Mouse (Mus musculus) neural tube, embryonic 13.5 days (tissue): ENCODE measurements around the gene Cers3. TPM values are rescaled to one million over a fixed set of nuclear protein-coding genes. Genes with fewer than 3 reads are reported as not detected.

ENCODE experiments used
- ATAC-seq: fragments of 200-750 bp; cut with Nextera tagmentation; 2 replicates; pipeline ENCODE4 v1.8.0; 2017; ENCODE audit warnings: low read depth, mild to moderate bottlenecking, moderate TSS enrichment, moderate library complexity
- H3K27ac ChIP-seq: fragments of 300-500 bp; sonication (generic); replicated peaks from 2 replicates; pipeline ENCODE4 v1.5.1; 2015; ENCODE audit warnings: moderate library complexity, mild to moderate bottlenecking, inconsistent platforms
- H3K27me3 ChIP-seq: fragments of 300-500 bp; sonication (generic); 2 replicates; pipeline ENCODE4 v1.6.1; 2015; ENCODE audit warnings: mild to moderate bottlenecking, inconsistent platforms
- H3K36me3 ChIP-seq: fragments of 300-500 bp; sonication (generic); 2 replicates; pipeline ENCODE4 v1.6.1; 2015; ENCODE audit warnings: mild to moderate bottlenecking, inconsistent platforms
- H3K4me1 ChIP-seq: fragments of 300-500 bp; sonication (generic); replicated peaks from 2 replicates; pipeline ENCODE4 v1.6.1; 2015; ENCODE audit warnings: inconsistent platforms
- H3K4me2 ChIP-seq: fragments of 300-500 bp; sonication (generic); 2 replicates; pipeline ENCODE4 v1.6.1; 2015; ENCODE audit warnings: inconsistent platforms, mild to moderate bottlenecking, moderate library complexity
- H3K4me3 ChIP-seq: fragments of 300-500 bp; sonication (generic); 2 replicates; pipeline ENCODE4 v1.5.1; 2015; ENCODE audit warnings: mild to moderate bottlenecking, inconsistent platforms
- H3K9ac ChIP-seq: fragments of 300-500 bp; sonication (generic); 2 replicates; pipeline ENCODE4 v1.6.1; 2015; ENCODE audit warnings: moderate library complexity, mild to moderate bottlenecking, inconsistent platforms
- H3K9me3 ChIP-seq: fragments of 300-500 bp; sonication (generic); 2 replicates; pipeline ENCODE4 v1.6.1; 2016; ENCODE audit warnings: inconsistent platforms
- WGBS: fragments of 180-500 bp; shearing (Covaris S2); methylation state at CpG from one replicate; pipeline ENCODE4 v1.1.7; 2015; 5-methylcytosine and 5-hydroxymethylcytosine counted together
- polyA plus RNA-seq: library from polyadenylated mRNA; unstranded; fragments of >200 nt; fragmentation: Nextera tagmentation; extraction: Ambion mirVana; gene quantifications from 2 replicates; pipeline ENCODE4 v1.2.1, GENCODE M21; 2015

Gene Cers3
- polyA plus RNA-seq, 1 experiment from 2014 or later: 0.33 TPM

GRCm38 (mm10) chr7:66737418-66737817 lies 5.9 kb upstream of the Cers3 start:
- Histone ChIP-seq H3K36me3 (no peaks in the 10 kb centered on the region), H3K9me3 (no peaks in the 10 kb centered on the region), H3K9ac (no peak overlapping the region), H3K27ac (no peak overlapping the region), H3K27me3 (no peaks in the 10 kb centered on the region), H3K4me3 (no peak overlapping the region), H3K4me1 (no peaks in the 10 kb centered on the region), H3K4me2 (no peak overlapping the region)
- 87% methylated on average over 4 of the region's 4 CpGs for WGBS
- ATAC-seq: no peak

DNA sequence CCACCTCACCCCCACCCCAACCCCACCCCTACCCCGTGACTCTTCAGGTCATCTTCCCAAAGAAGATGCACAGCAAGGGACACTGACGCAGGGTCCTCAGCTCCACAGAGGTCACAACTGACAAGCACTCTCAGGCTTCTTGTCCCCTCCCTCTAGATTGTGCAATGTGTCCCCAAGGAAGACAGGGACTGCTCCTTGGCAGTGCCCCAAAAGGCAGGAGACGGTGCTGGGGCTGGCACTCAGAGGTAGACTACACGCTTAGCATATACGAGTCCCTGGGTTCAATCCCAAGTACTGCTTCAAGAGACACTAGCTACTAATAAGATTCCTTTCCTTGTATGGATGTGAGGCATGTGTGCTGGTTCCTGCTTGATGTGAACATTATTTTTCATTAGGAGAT lies 2.3 kb upstream of the Cers3 start:
- Histone ChIP-seq H3K27me3 (no peaks in the 10 kb centered on the region), H3K36me3 (no peaks in the 10 kb centered on the region), H3K4me1 (no peaks in the 10 kb centered on the region), H3K9me3 (no peaks in the 10 kb centered on the region), H3K4me2 (no peak overlapping the region), H3K27ac (no peak overlapping the region), H3K9ac (no peak overlapping the region), H3K4me3 (no peak overlapping the region)
- ATAC-seq: no peak
- WGBS: 81% methylated on average over 5 of the region's 5 CpGs

GRCm38 (mm10) chr7:66741412-66741811 lies 1.9 kb upstream of the Cers3 start:
- Histone ChIP-seq H3K9ac (no peak overlapping the region), H3K4me1 (no peaks in the 10 kb centered on the region), H3K9me3 (no peaks in the 10 kb centered on the region), H3K4me2 (no peak overlapping the region), H3K36me3 (no peaks in the 10 kb centered on the region), H3K27ac (no peak overlapping the region), H3K27me3 (no peaks in the 10 kb centered on the region), H3K4me3 (no peak overlapping the region)
- no peak for ATAC-seq
- 67% methylated on average over 8 of the region's 8 CpGs for WGBS

DNA sequence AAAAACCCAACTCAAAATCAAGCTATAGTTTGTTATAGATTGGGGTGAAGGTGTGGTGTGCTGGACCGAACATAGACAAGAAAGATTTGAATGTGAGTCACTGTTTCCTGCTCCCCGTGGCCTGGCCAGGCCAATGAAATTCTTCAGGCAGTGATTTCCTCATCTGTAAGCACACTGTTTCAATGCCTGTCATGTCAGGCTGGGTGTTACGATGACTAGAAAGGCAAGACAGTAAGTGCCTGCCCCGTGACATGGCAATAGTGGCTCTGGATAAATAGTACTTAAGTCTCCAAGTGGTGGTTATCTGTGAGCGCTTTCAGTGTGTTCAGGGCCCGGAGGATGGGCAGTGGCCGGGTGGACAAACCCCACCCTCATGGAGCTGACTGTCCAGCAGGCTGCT lies 3.7 kb downstream of the Cers3 start:
- Histone ChIP-seq H3K4me2 (no peak overlapping the region), H3K4me3 (no peak overlapping the region), H3K27me3 (no peaks in the 10 kb centered on the region), H3K9ac (no peak overlapping the region), H3K36me3 (no peaks in the 10 kb centered on the region), H3K9me3 (no peaks in the 10 kb centered on the region), H3K27ac (no peak overlapping the region), H3K4me1 (no peaks in the 10 kb centered on the region)
- WGBS: 85% methylated on average over 7 of the region's 7 CpGs
- no peak for ATAC-seq

- 87% methylated on average over 1 of the region's 1 CpGs for whole genome bisulfite sequencing
- no peak for ATAC-seq
- no peak overlapping the region for H3K27ac ChIP-seq
Measured at GRCm38 (mm10) chr7:66749998-66750397, 6.7 kb downstream of the Cers3 start.

DNA sequence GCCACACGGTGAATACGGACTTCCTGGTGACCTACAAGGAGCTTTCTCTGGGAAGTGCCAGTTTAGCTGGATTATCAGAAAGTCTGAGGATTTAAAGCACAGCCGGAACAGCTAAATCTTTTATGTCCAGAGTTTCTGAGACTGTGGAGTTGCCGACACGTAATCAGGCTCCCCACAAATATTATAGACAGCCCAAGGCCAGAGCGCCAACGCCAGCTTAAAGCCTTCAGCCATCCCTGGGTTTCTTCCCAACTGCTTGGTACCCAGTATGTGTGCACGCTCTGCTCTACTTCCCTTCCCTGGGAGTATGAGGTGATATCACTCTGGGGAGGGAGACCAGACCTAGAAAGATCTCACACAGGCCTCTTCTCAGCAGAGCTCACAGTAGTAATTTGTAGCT lies 10.5 kb downstream of the Cers3 start:
- Histone ChIP-seq H3K27ac (no peak overlapping the region), H3K9me3 (no peaks in the 10 kb centered on the region), H3K27me3 (no peaks in the 10 kb centered on the region), H3K9ac (no peak overlapping the region), H3K4me2 (no peak overlapping the region), H3K4me1 (0 out of 2 replicates have a peak, but pooled peaks cover 5% of the 10 kb centered on the region), H3K36me3 (no peaks in the 10 kb centered on the region), H3K4me3 (no peak overlapping the region)
- ATAC-seq: no peak
- 91% methylated on average over 8 of the region's 8 CpGs for WGBS

More at GRCm38 (mm10) chr7:66749998-66750397, 6.7 kb downstream of the Cers3 start:
- Histone ChIP-seq H3K4me3 (no peak overlapping the region), H3K36me3 (no peaks in the 10 kb centered on the region), H3K9me3 (no peaks in the 10 kb centered on the region), H3K27me3 (no peaks in the 10 kb centered on the region), H3K4me2 (no peak overlapping the region), H3K4me1 (0 out of 2 replicates have a peak, but pooled peaks cover 5% of the 10 kb centered on the region), H3K9ac (no peak overlapping the region)

DNA sequence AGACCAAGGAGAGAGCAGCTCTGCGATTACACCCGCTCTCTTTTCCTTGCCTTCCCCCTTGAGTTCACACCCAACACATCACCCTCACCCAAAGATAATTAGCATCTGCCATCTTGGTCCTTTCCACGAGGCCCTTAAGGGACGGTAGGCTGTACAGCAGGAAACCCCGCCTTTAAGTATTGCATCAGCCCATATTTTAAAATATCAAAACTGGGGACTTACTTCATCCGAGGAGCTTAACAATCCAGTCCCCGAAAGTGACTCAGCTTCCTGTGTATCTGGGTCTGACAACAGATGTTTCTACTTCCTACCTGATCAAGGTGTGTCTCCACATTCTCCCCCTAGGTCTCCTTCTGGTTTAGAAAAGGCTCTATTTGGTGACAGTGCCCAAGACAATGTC lies 12.3 kb downstream of the Cers3 start:
- Histone ChIP-seq H3K4me3 (no peak overlapping the region), H3K36me3 (no peaks in the 10 kb centered on the region), H3K4me2 (no peak overlapping the region), H3K4me1 (0 out of 2 replicates have a peak, but pooled peaks cover 5% of the 10 kb centered on the region), H3K27ac (no peak overlapping the region), H3K9ac (no peak overlapping the region), H3K27me3 (no peaks in the 10 kb centered on the region), H3K9me3 (no peaks in the 10 kb centered on the region)
- no peak for ATAC-seq
- WGBS: 83% methylated on average over 7 of the region's 7 CpGs

DNA sequence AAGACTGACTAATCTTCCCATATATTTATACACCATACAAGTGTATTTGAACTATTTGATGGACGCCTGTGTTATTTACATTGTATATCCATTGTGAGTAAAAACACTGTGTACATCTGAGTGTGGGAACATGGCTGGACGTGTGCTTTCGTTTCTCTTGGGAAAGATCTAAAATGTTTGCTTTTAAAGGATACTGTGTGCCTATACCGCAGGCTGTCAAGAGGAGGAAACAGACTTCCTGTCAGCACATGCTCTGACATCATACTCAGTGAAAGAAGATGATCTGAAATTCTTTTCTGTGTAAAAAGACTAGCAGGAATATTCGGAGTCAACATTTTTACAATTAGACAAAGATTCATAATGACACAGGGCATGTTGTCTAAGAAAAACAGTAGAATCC lies 26.6 kb downstream of the Cers3 start:
- WGBS: 77% methylated on average over 5 of the region's 5 CpGs
- Histone ChIP-seq H3K4me3 (no peak overlapping the region), H3K4me1 (0 out of 2 replicates have a peak, but pooled peaks cover 5% of the 10 kb centered on the region), H3K9me3 (no peaks in the 10 kb centered on the region), H3K36me3 (no peaks in the 10 kb centered on the region), H3K27me3 (no peaks in the 10 kb centered on the region), H3K27ac (no peak overlapping the region), H3K4me2 (no peak overlapping the region), H3K9ac (no peak overlapping the region)
- ATAC-seq: no peak

DNA sequence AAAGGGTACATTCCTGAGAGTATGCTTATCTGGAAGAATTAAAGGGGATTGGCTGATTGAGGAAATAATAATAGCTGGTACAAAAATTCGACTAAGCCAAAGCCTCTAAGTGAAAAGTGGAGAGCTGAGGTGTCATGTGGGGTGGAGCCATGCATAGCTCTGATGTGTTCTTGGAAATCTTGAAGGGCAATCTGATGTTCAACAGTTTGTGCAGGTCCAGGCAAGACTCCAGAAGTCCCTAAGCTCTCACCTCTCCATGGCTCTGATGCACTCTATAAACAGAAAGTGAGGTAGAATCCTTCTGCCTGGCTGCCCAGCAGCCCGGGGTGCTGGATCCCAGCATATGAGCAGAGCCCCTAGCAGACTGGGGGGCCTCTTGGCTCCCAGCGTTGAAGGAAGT lies 27.4 kb downstream of the Cers3 start:
- H3K27ac ChIP-seq: no peak overlapping the region
- 79% methylated on average over 3 of the region's 3 CpGs for WGBS

GRCm38 (mm10) chr7:66771252-66771651 lies 27.9 kb downstream of the Cers3 start:
- Histone ChIP-seq H3K4me3 (no peak overlapping the region), H3K4me2 (no peak overlapping the region), H3K9ac (no peak overlapping the region), H3K9me3 (no peaks in the 10 kb centered on the region), H3K36me3 (no peaks in the 10 kb centered on the region), H3K27me3 (no peaks in the 10 kb centered on the region), H3K27ac (no peak overlapping the region), H3K4me1 (0 out of 2 replicates have a peak, but pooled peaks cover 5% of the 10 kb centered on the region)
- WGBS: 82% methylated on average over 6 of the region's 6 CpGs
- ATAC-seq: no peak

More for the DNA sequence above, 27.4 kb downstream of the Cers3 start:
- no peak overlapping the region for H3K4me3 ChIP-seq
- H3K27me3 ChIP-seq: no peaks in the 10 kb centered on the region
- no peaks in the 10 kb centered on the region for H3K36me3 ChIP-seq
- no peak overlapping the region for H3K9ac ChIP-seq
- H3K4me2 ChIP-seq: no peak overlapping the region
- no peak for ATAC-seq
- H3K9me3 ChIP-seq: no peaks in the 10 kb centered on the region
- 0 out of 2 replicates have a peak, but pooled peaks cover 5% of the 10 kb centered on the region for H3K4me1 ChIP-seq

GRCm38 (mm10) chr7:66779411-66779810 lies 36.1 kb downstream of the Cers3 start:
- Histone ChIP-seq H3K9me3 (no peaks in the 10 kb centered on the region), H3K4me2 (no peak overlapping the region), H3K27me3 (no peaks in the 10 kb centered on the region), H3K9ac (no peak overlapping the region), H3K4me3 (no peak overlapping the region), H3K27ac (no peak overlapping the region), H3K36me3 (no peaks in the 10 kb centered on the region), H3K4me1 (no peaks in the 10 kb centered on the region)
- 60% methylated on average over 2 of the region's 2 CpGs for WGBS
- ATAC-seq: no peak

- no peaks in the 10 kb centered on the region for H3K4me1 ChIP-seq
- no peak overlapping the region for H3K4me2 ChIP-seq
- H3K27me3 ChIP-seq: no peaks in the 10 kb centered on the region
- no peaks in the 10 kb centered on the region for H3K9me3 ChIP-seq
- H3K9ac ChIP-seq: no peak overlapping the region
- H3K36me3 ChIP-seq: no peaks in the 10 kb centered on the region
- no peak for ATAC-seq
- no peak overlapping the region for H3K27ac ChIP-seq
- 58% methylated on average over 10 of the region's 10 CpGs for WGBS
- H3K4me3 ChIP-seq: no peak overlapping the region
Measured at GRCm38 (mm10) chr7:66779944-66780942, 36.9 kb downstream of the Cers3 start.
